Mouse (Mus musculus) T-helper 1 cell (primary cell): ENCODE results near the gene Tbx10.

Source experiments
- in situ Hi-C: fragments of 300-600 bp; cut with MboI, MseI; formaldehyde crosslinking; loops from one replicate; pipeline ENCODE4 v1.15.1; 2025; ENCODE audit warnings: high pct_unique_total_duplicates

Tbx10 gene

GRCm38 (mm10) chr19:3975866-3976265 lies 16.7 kb upstream of the Tbx10 start:
- in situ Hi-C loops, result no loop called here

GRCm38 (mm10) chr19:3980309-3980708 lies 12.2 kb upstream of the Tbx10 start:
- in situ Hi-C loops, result no loop called here

GRCm38 (mm10) chr19:3980917-3981316 lies 11.6 kb upstream of the Tbx10 start:
- in situ Hi-C loops, result no loop called here

- in situ Hi-C loops, result no loop called here
Measured at GRCm38 (mm10) chr19:3983527-3984200, 8.9 kb upstream of the Tbx10 start.

GRCm38 (mm10) chr19:3985261-3985681 lies 7.3 kb upstream of the Tbx10 start:
- in situ Hi-C loops, result no loop called here

GRCm38 (mm10) chr19:3986334-3986733 lies 6.2 kb upstream of the Tbx10 start, which contains the start of gene Acy3:
Acy3 (plus strand) TSS chr19:3986570.
- in situ Hi-C loops, result no loop called here

GRCm38 (mm10) chr19:3988066-3988465 lies 4.5 kb upstream of the Tbx10 start:
- in situ Hi-C loops, result no loop called here

GRCm38 (mm10) chr19:3988750-3989149 lies 3.8 kb upstream of the Tbx10 start:
- in situ Hi-C loops, result no loop called here

- in situ Hi-C loops, result no loop called here
Measured at GRCm38 (mm10) chr19:3990804-3991203, 1.7 kb upstream of the Tbx10 start.

- in situ Hi-C loops, result no loop called here
Measured at GRCm38 (mm10) chr19:3991562-3991961, 990 bp upstream of the Tbx10 start.

- in situ Hi-C loops, result no loop called here
Measured at GRCm38 (mm10) chr19:3991966-3992365, 586 bp upstream of the Tbx10 start.

- in situ Hi-C loops, result no loop called here
Measured at GRCm38 (mm10) chr19:3994932-3995331, 2.4 kb downstream of the Tbx10 start.

- in situ Hi-C loops, result no loop called here
Measured at GRCm38 (mm10) chr19:3995505-3995904, 3.0 kb downstream of the Tbx10 start.

- in situ Hi-C loops, result no loop called here
Measured at GRCm38 (mm10) chr19:3996106-3996505, 3.6 kb downstream of the Tbx10 start.

- in situ Hi-C loops, result no loop called here
Measured at GRCm38 (mm10) chr19:3996747-3997146, 4.2 kb downstream of the Tbx10 start.

- in situ Hi-C loops, result no loop called here
Measured at GRCm38 (mm10) chr19:3997231-3997630, 4.7 kb downstream of the Tbx10 start.

- in situ Hi-C loops, result no loop called here
Measured at GRCm38 (mm10) chr19:3998335-3998734, 5.8 kb downstream of the Tbx10 start.

- in situ Hi-C loops, result no loop called here
Measured at GRCm38 (mm10) chr19:3999121-3999730, 6.7 kb downstream of the Tbx10 start.

GRCm38 (mm10) chr19:4000119-4000900 lies 7.8 kb downstream of the Tbx10 start, which contains the start of the genes Nudt8 and Gm49405:
Nudt8 (plus strand) TSS chr19:4000580.
Gm49405 (plus strand) TSS chr19:4000626.
- in situ Hi-C loops, result no loop called here

GRCm38 (mm10) chr19:4000949-4001525 lies 8.5 kb downstream of the Tbx10 start:
- in situ Hi-C loops, result no loop called here

- in situ Hi-C loops, result no loop called here
Measured at GRCm38 (mm10) chr19:4001752-4002151, 9.2 kb downstream of the Tbx10 start.

- in situ Hi-C loops, result no loop called here
Measured at GRCm38 (mm10) chr19:4003112-4003511, 10.6 kb downstream of the Tbx10 start, which contains the start of gene Doc2g. Doc2g (plus strand) TSS chr19:4003313.
